Mouse (Mus musculus) heart, embryonic 10.5 days (tissue): ENCODE data around the gene Trim58. TPM values are rescaled to one million over a fixed set of nuclear protein-coding genes. Genes with fewer than 3 reads are reported as not detected.

Experiments used
- DNase-seq: peaks from one replicate; pipeline ENCODE4 v3.0.0-alpha.2; 2017; ENCODE audit warnings: low spot score
- H3K27ac ChIP-seq: fragments of 300-500 bp; sonication (generic); 2 replicates; pipeline ENCODE4 v1.5.1; 2016; ENCODE audit warnings: mild to moderate bottlenecking
- H3K27me3 ChIP-seq: fragments of 300-500 bp; sonication (generic); 2 replicates; pipeline ENCODE4 v1.6.1; 2016; ENCODE audit warnings: mild to moderate bottlenecking; ENCODE audit not compliant: poor library complexity, insufficient read depth, severe bottlenecking
- H3K36me3 ChIP-seq: fragments of 300-500 bp; sonication (generic); 2 replicates; pipeline ENCODE4 v1.6.1; 2016; ENCODE audit warnings: mild to moderate bottlenecking, moderate library complexity
- H3K4me1 ChIP-seq: fragments of 300-500 bp; sonication (generic); 2 replicates; pipeline ENCODE4 v1.6.1; 2016; ENCODE audit warnings: mild to moderate bottlenecking
- H3K4me3 ChIP-seq: fragments of 300-500 bp; sonication (generic); 2 replicates; pipeline ENCODE4 v1.5.1; 2016; ENCODE audit warnings: mild to moderate bottlenecking, moderate library complexity
- H3K9me3 ChIP-seq: fragments of 300-500 bp; sonication (generic); 2 replicates; pipeline ENCODE4 v1.6.1; 2016; ENCODE audit warnings: mild to moderate bottlenecking, moderate library complexity
- WGBS: fragments of 180-500 bp; shearing (Covaris S2); methylation state at CpG from one replicate; pipeline ENCODE4 v1.1.7; 2016; 5-methylcytosine and 5-hydroxymethylcytosine counted together
- polyA plus RNA-seq: library from polyadenylated mRNA; unstranded; fragments of >200 nt; fragmentation: Nextera tagmentation; extraction: Ambion mirVana; gene quantifications from 2 replicates; pipeline ENCODE4 v1.2.1, GENCODE M21; 2016

Gene Trim58
- polyA plus RNA-seq, 1 experiment from 2014 or later, result 1.2 TPM

DNA sequence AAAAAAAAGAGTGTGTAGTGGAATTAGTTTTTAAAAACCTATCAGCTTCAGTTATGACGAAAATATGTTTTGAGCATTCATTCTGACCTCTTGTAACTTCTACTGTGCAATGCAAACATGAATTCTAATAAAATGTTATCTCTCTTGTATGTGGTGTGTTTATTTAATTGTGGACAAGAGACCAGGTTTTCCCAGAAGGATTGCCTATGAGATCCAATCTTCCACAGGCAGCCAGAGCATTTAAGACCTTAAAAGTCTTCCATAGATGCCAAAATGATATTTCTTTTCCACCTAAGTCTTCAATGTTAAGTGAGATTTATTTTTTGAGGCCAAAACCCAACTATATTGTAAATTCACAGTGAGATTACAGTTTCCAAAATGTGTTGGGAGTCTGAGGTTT lies 40.5 kb downstream of the Trim58 start, which contains the start of gene Olfr320:
Gene Olfr320 (plus strand): TSS at position 301 of the 400 bp plus-strand sequence.
- WGBS, result 74% methylated on average over 1 of the region's 1 CpGs
- Histone ChIP-seq H3K36me3 (no peaks in the 10 kb centered on the region), H3K27me3 (no peaks in the 10 kb centered on the region), H3K9me3 (no peaks in the 10 kb centered on the region), H3K4me1 (no peaks in the 10 kb centered on the region), H3K27ac (no peak within 1 kb of the TSS), H3K4me3 (no peak within 1 kb of the TSS)
- DNase-seq, result no peak

- Histone ChIP-seq H3K27me3 (no peaks in the 10 kb centered on the region), H3K36me3 (no peaks in the 10 kb centered on the region), H3K27ac (no peak within 1 kb of the TSS), H3K4me3 (no peak within 1 kb of the TSS), H3K4me1 (no peaks in the 10 kb centered on the region), H3K9me3 (peaks cover 8% of the 10 kb centered on the region)
- WGBS, result 79% methylated on average over 3 of the region's 3 CpGs
- DNase-seq, result no peak
These were observed 58.6 kb downstream of the Trim58 start, which contains the start of gene Olfr319 for GRCm38 (mm10) chr11:58698862-58699261. Gene Olfr319 (plus strand): TSS chr11:58699162.

Other genes with a start within 250 kb of the Trim58 start
- gene 1810065E05Rik, start 219.4 kb upstream of the Trim58 start, polyA plus RNA-seq, result not detected in 2 replicates
- not detected in 2 replicates for gene Gm12253, start 207.9 kb upstream of the Trim58 start, polyA plus RNA-seq
- gene Lypd9, start 187.5 kb upstream of the Trim58 start, polyA plus RNA-seq, result not detected in 2 replicates
- not detected in 2 replicates for gene Olfr30, start 178.2 kb upstream of the Trim58 start, polyA plus RNA-seq
- gene Olfr332, start 147.9 kb upstream of the Trim58 start, polyA plus RNA-seq, result not detected in 2 replicates
- gene Olfr331, start 137.9 kb upstream of the Trim58 start, polyA plus RNA-seq, result not detected in 2 replicates
- gene Olfr330, start 105.6 kb upstream of the Trim58 start, polyA plus RNA-seq, result not detected in 2 replicates
- not detected in 2 replicates for gene Olfr329-ps, start 94.0 kb upstream of the Trim58 start, polyA plus RNA-seq
- 0.08 TPM in 1 of 2 replicates, not detected in the other for gene Olfr328, start 84.8 kb upstream of the Trim58 start, polyA plus RNA-seq
- not detected in 2 replicates for gene Olfr224, start 69.9 kb upstream of the Trim58 start, polyA plus RNA-seq
- not detected in 2 replicates for gene Olfr325, start 62.7 kb upstream of the Trim58 start, polyA plus RNA-seq
- gene Olfr324, start 45.4 kb upstream of the Trim58 start, polyA plus RNA-seq, result not detected in 2 replicates
- gene 2210407C18Rik, start 24.4 kb upstream of the Trim58 start, polyA plus RNA-seq, result not detected in 2 replicates
- not detected in 2 replicates for gene Olfr323, start 10.0 kb upstream of the Trim58 start, polyA plus RNA-seq
- gene Olfr322, start 18.3 kb downstream of the Trim58 start, polyA plus RNA-seq, result not detected in 2 replicates
- not detected in 2 replicates for gene Olfr320, start 40.6 kb downstream of the Trim58 start, polyA plus RNA-seq
- not detected in 2 replicates for gene Olfr319, start 58.7 kb downstream of the Trim58 start, polyA plus RNA-seq
- not detected in 2 replicates for gene Olfr318, start 83.5 kb downstream of the Trim58 start, polyA plus RNA-seq
- gene Olfr317, start 98.7 kb downstream of the Trim58 start, polyA plus RNA-seq, result not detected in 2 replicates
- not detected in 2 replicates for gene Olfr316, start 112.3 kb downstream of the Trim58 start, polyA plus RNA-seq
- gene Olfr315, start 132.7 kb downstream of the Trim58 start, polyA plus RNA-seq, result not detected in 2 replicates
- not detected in 2 replicates for gene Olfr314, start 142.5 kb downstream of the Trim58 start, polyA plus RNA-seq
- gene Fam183b, start 161.5 kb downstream of the Trim58 start, polyA plus RNA-seq, result 1.0 and 1.4 TPM in 2 replicates
- gene Olfr313, start 174.5 kb downstream of the Trim58 start, polyA plus RNA-seq, result not detected in 2 replicates
- 0.04 TPM in 1 of 2 replicates, not detected in the other for gene Olfr312, start 188.8 kb downstream of the Trim58 start, polyA plus RNA-seq
- not detected in 2 replicates for gene Olfr311, start 198.8 kb downstream of the Trim58 start, polyA plus RNA-seq
- 4.4 and 7.4 TPM in 2 replicates for gene Gm12258, start 206.7 kb downstream of the Trim58 start, polyA plus RNA-seq
- 4.1 and 8.1 TPM in 2 replicates for gene 2810021J22Rik, start 226.8 kb downstream of the Trim58 start, polyA plus RNA-seq